Mouse (Mus musculus) fat pad, adult 2 months (tissue): ENCODE measurements around the gene Taldo1.
"Not testable (repeated sequence)": the region's sequence is repeated elsewhere in the genome, so short reads cannot be mapped to it uniquely, and the experiment has no call there.

ENCODE experiments used
- DNase-seq: peaks from one replicate; pipeline ENCODE4 v3.0.0-alpha.2; 2011; ENCODE audit warnings: low read depth, low spot score; ENCODE audit errors: extremely low read depth

Gene Taldo1

DNA sequence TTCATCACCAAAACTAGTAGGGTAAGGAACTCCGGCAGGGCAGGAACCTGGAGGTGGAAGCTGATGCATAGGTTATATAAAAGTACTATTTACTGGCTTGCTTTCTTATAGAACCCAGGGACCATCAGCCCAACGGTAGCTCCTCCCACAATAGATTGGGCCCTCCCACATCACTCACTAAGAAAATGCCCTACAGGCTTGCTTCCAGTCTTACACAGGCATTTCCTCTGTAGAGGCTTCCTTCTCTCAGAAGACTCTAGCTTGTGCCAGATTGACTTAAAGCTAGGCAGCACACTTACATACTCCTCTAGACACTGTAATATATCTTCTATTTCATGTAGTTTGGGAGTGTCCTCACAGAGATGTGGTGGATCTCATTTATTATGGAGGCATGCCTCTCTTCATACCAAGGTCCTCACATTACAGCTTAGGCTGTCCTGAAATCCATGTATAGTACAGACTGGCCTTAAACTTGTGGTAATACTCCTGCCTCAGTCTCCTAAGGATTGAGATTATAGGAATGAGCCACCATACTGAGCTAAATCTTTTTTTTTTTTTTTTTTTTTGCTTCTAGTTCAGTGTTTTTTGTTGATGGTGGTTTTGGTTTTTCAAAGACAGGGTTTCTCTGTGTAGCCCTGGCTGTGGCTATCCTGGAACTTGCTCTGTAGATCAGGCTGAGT is 4.1 kb upstream of the Taldo1 start:
- DNase-seq: no peak

- DNase-seq: no peak
Observed at GRCm38 (mm10) chr7:141388487-141389109, 3.4 kb upstream of the Taldo1 start.

DNA sequence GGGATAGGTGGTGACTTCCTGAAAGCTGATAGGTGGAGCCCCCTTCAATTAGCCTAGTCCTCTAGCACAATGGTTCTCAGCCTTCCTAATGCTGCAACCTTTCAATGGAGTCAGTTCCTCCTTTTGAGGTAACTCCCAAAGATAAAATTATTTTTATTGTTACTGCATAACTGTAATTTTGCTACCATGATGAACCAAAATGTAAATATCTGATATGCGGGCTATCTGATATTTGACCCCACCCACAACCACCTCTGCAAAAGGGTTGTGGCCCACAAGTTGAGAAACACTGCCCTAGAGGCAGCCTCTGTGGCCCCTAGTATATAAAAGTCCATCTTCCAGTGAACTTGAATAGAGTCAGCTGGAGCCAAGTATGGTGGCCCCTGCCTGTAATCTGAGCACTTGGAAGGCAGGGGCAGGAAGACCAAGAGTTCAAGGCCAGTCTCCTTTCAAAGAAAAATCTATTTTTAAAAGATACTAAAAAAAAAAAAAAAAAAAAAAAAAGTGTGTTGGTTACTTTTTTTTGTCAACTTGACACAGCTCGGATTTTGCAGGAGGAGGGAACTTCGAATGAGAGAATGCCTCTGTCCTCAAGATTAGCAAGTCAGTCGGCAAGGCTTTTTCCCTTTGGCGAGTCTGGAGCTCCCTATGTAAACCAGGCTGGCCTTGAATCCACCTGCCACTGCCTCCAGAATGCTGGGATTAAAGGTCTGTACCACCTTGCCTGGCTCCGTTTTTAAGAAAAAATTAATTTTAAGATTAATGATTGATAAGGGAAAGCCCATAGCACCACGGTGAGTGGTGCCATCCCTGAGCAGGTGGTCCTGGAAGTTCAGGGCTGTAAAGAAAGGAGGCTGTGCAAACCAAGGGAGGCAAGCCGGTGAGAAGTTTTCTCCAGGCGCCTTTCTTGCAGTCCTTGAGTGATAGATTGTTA is 1.4 kb upstream of the Taldo1 start:
- DNase-seq: no peak

- no peak for DNase-seq
Observed at GRCm38 (mm10) chr7:141392552-141393222, 688 bp downstream of the Taldo1 start.

- DNase-seq: peak; percentile 79
Observed at GRCm38 (mm10) chr7:141394158-141394557, 2.2 kb downstream of the Taldo1 start.

GRCm38 (mm10) chr7:141394771-141395170 is 2.8 kb downstream of the Taldo1 start:
- DNase-seq: no peak

DNA sequence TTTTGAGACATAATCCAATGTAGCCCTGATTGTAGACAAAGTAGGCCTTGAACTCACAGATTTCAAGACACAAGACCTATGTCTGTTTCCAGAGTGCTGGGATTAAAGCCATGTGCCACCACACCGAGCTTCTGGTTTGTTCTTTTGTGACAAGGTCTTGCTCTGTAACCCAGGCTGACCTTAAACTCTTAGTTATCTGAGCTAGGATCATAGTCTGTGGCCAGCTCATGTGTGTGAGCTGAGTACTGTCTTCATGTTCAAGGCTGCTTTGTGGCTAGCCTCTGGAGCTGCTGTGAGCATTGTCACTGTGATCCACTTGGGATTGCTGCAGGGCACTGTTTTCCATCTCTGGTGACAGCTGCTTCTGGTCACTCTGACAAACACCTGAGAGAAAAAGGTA is 3.3 kb downstream of the Taldo1 start:
- no peak for DNase-seq

DNA sequence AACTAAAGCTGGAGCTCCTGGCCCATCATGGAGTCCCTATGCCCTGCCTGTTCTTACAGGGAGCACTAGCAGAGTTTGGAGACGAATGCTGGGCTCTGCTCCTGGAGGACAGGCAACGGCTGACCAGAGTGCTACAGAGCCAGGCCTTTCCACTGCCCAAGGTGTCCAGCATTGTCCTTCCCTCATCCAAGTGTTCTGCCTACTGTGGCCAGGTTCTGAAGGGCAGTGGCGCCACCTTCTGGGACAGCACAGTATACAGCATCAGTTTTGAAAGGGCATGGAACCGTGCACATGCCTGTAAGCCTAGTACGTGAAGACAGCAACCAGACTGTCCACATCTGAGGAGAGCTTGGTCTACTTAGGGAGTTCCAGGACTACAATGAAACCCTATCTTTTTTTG is 11.3 kb downstream of the Taldo1 start:
- no peak for DNase-seq

DNA sequence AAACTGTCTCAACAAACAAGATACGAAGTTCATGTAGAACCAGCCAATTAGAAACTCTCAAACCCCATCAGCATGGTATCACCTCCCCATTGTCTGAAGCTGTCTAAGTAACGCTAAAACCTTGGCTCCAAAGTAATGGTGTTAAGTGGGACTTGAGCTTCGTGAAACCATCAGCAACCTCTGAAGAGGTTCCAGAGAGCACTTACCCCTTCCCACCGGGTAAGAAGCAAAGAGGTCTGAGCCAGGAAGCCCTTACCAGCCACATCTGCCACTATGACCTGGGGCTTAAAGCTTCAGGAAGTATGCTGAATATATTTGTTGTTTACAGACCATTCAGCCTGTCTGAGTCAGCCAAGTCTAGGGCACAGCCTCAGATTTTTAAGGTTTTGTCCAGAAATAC is 13.5 kb downstream of the Taldo1 start:
- DNase-seq: no peak

- DNase-seq: not testable (repeated sequence)
Observed at GRCm38 (mm10) chr7:141407670-141408069, 15.7 kb downstream of the Taldo1 start.

DNA sequence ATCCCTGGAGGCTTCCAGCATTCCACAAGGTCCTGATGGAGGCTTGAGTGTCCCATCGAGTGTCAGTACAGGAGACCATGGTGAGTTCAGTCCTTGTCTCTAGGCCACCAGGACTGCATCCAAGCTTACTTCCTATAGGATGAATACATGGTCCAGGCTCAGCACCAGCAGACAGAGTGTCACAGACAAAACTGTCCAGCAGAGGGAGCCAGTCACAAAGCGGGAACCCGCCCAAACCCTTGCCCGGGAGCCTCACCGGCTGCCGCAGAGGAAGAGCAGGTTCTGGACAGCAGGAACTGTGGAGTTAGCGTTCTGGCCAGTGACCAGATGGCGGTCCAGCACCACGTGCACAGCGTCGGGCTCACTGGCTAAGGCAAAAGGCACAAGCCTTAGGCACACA is 16.8 kb downstream of the Taldo1 start:
- no peak for DNase-seq

GRCm38 (mm10) chr7:141410631-141411030 is 18.6 kb downstream of the Taldo1 start:
- no peak for DNase-seq

DNA sequence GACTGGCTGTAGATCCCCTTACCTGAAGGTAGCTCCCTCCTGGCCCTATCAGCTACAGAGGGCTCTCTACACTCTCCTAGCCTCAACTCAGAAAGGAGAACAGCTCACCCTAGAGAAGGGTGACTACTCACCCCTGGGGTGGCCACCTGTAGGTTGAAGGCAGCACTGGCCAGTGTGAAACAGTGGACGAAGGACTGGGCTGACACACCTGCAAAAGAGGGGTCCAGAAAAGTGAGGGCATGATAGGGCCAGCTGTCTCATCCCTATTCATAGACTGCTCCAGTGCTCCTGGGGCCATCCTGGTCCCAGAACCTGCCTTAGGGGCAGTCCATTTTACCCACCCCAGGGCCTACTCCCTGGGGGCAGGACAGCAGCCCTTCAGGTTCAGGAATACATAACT is 19.7 kb downstream of the Taldo1 start:
- no peak for DNase-seq

DNA sequence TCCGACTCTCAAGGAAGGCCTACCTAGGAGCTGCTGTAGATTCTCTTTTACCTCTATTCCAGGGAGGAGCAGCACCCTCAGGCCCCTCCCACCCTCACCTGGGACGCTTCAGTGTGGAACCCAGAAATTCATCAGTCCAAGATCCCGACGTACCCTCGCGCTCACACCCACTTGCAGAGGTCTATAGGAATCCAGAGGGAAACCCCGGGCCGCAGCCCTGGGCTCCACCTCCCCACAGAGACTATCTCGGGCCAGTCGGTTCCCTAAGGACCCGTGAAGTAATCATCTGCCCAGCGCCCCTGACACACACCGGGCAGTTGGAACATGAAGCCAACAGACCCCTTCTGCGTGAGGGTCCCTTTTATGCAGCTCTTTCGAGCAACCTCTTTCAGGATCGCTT is 21.3 kb downstream of the Taldo1 start:
- DNase-seq: no peak

GRCm38 (mm10) chr7:141413809-141414584 is 22.0 kb downstream of the Taldo1 start, which contains the start of gene Gatd1:
Gatd1 (minus strand) TSS chr7:141414136.
- DNase-seq: no peak

GRCm38 (mm10) chr7:141416144-141416841 is 24.3 kb downstream of the Taldo1 start:
- DNase-seq: no peak

- no peak for DNase-seq
Observed at GRCm38 (mm10) chr7:141417731-141418681, 26.0 kb downstream of the Taldo1 start.

- DNase-seq: no peak
Observed at GRCm38 (mm10) chr7:141418970-141419369, 27.0 kb downstream of the Taldo1 start.
